Mouse (Mus musculus): Measurements from ENCODE around the gene Gm572. TPM values are rescaled to one million over a fixed set of nuclear protein-coding genes. Genes with fewer than 3 reads are reported as not detected.

Gm572 gene
- total RNA-seq, 2 experiments from 2014 or later, result not detected

GRCm38 (mm10) chr4:148627246-148627645 lies 15.9 kb upstream of the Gm572 start:
- intact Hi-C loops (cut with DNase I), result no loop called here
- TF ChIP-seq CTCF (IDR thresholded peaks at IDR 0.05), result no peak
- peak overlapping the region; percentile 80 for H3K4me3 ChIP-seq
- no peak for DNase-seq (ENCODE audit: extremely low spot score in 1 of 2, low spot score in 2 of 2)
- H3K27ac ChIP-seq, result peak overlapping the region; percentile 100

GRCm38 (mm10) chr4:148632013-148632692 lies 11.0 kb upstream of the Gm572 start:
- TF ChIP-seq CTCF (IDR thresholded peaks at IDR 0.05), result no peak
- Histone ChIP-seq H3K27ac (no peak overlapping the region), H3K4me3 (no peak overlapping the region)
- no peak for DNase-seq (ENCODE audit: extremely low spot score in 1 of 2, low spot score in 2 of 2)
- intact Hi-C loops (cut with DNase I), result no loop called here

GRCm38 (mm10) chr4:148633395-148634061 lies 9.6 kb upstream of the Gm572 start:
- no peak for DNase-seq (ENCODE audit: extremely low spot score in 1 of 2, low spot score in 2 of 2)
- intact Hi-C loops (cut with DNase I), result no loop called here

GRCm38 (mm10) chr4:148635309-148635708 lies 7.8 kb upstream of the Gm572 start:
- H3K4me3 ChIP-seq, result no peak overlapping the region
- intact Hi-C loops (cut with DNase I), result no loop called here
- H3K27ac ChIP-seq, result no peak overlapping the region
- DNase-seq (ENCODE audit: extremely low spot score in 1 of 2, low spot score in 2 of 2), result no peak
- no peak for TF ChIP-seq CTCF (IDR thresholded peaks at IDR 0.05)

More at GRCm38 (mm10) chr4:148633395-148634061, 9.6 kb upstream of the Gm572 start:
- TF ChIP-seq CTCF (IDR thresholded peaks at IDR 0.05), result no peak
- no peak overlapping the region for H3K4me3 ChIP-seq
- H3K27ac ChIP-seq, result no peak overlapping the region

- intact Hi-C loops (cut with DNase I), result no loop called here
- H3K4me3 ChIP-seq, result no peak overlapping the region
- TF ChIP-seq CTCF (IDR thresholded peaks at IDR 0.05), result no peak
- no peak overlapping the region for H3K27ac ChIP-seq
- no peak for DNase-seq (ENCODE audit: extremely low spot score in 1 of 2, low spot score in 2 of 2)
These were observed 4.8 kb upstream of the Gm572 start for GRCm38 (mm10) chr4:148638302-148638701.

GRCm38 (mm10) chr4:148639455-148639854 lies 3.7 kb upstream of the Gm572 start:
- TF ChIP-seq CTCF (IDR thresholded peaks at IDR 0.05), result no peak
- Histone ChIP-seq H3K27ac (no peak overlapping the region), H3K4me3 (no peak overlapping the region)
- intact Hi-C loops (cut with DNase I), result no loop called here
- DNase-seq (ENCODE audit: extremely low spot score in 1 of 2, low spot score in 2 of 2), result no peak

- no peak for DNase-seq (ENCODE audit: extremely low spot score in 1 of 2, low spot score in 2 of 2)
- intact Hi-C loops (cut with DNase I), result no loop called here
- Histone ChIP-seq H3K27ac (no peak overlapping the region), H3K4me3 (no peak overlapping the region)
- no peak for TF ChIP-seq CTCF (IDR thresholded peaks at IDR 0.05)
These were observed 2.0 kb upstream of the Gm572 start for GRCm38 (mm10) chr4:148641121-148641520.

GRCm38 (mm10) chr4:148644157-148644511 lies 1.0 kb downstream of the Gm572 start:
- Histone ChIP-seq H3K4me3 (peak overlapping the region; percentile 26; the same call in 1 of the 2 replicates), H3K27ac (no peak overlapping the region)
- peak; percentile 62 to 63 for DNase-seq (ENCODE audit: extremely low spot score in 1 of 2, low spot score in 2 of 2)
- intact Hi-C loops (cut with DNase I), result no loop called here
- TF ChIP-seq CTCF (IDR thresholded peaks at IDR 0.05), result peak; percentile 88

- no peak overlapping the region for H3K27ac ChIP-seq
- TF ChIP-seq CTCF (IDR thresholded peaks at IDR 0.05), result no peak
- intact Hi-C loops (cut with DNase I), result no loop called here
- no peak overlapping the region for H3K4me3 ChIP-seq
- no peak for DNase-seq (ENCODE audit: extremely low spot score in 1 of 2, low spot score in 2 of 2)
These were observed 1.8 kb downstream of the Gm572 start for GRCm38 (mm10) chr4:148644926-148645325.

GRCm38 (mm10) chr4:148646616-148647015 lies 3.5 kb downstream of the Gm572 start:
- intact Hi-C loops (cut with DNase I), result no loop called here
- Histone ChIP-seq H3K4me3 (no peak overlapping the region), H3K27ac (no peak overlapping the region)
- peak; percentile 22 to 38 for DNase-seq (ENCODE audit: extremely low spot score in 1 of 2, low spot score in 2 of 2)
- no peak for TF ChIP-seq CTCF (IDR thresholded peaks at IDR 0.05)

- DNase-seq (ENCODE audit: extremely low spot score in 1 of 2, low spot score in 2 of 2), result no peak
- peak; percentile 34 for TF ChIP-seq CTCF (IDR thresholded peaks at IDR 0.05)
- Histone ChIP-seq H3K4me3 (no peak overlapping the region), H3K27ac (no peak overlapping the region)
- intact Hi-C loops (cut with DNase I), result no loop called here
These were observed 6.2 kb downstream of the Gm572 start for GRCm38 (mm10) chr4:148649309-148649708.

GRCm38 (mm10) chr4:148651045-148651444 lies 7.9 kb downstream of the Gm572 start:
- TF ChIP-seq CTCF (IDR thresholded peaks at IDR 0.05), result no peak
- DNase-seq (ENCODE audit: extremely low spot score in 1 of 2, low spot score in 2 of 2), result no peak
- Histone ChIP-seq H3K27ac (no peak overlapping the region), H3K4me3 (no peak overlapping the region)
- intact Hi-C loops (cut with DNase I), result no loop called here

Measured in left cerebral cortex, adult 2 months (tissue).